Mouse (Mus musculus) ovary, adult 18-20 months (tissue): Measurements from ENCODE around the gene Tbc1d22a.

ENCODE experiments used
- DNase-seq: peaks from one replicate; pipeline ENCODE4 v3.0.0; 2022; ENCODE audit warnings: low spot score, mixed read lengths

Tbc1d22a gene

GRCm38 (mm10) chr15:86506666-86507065, 292.4 kb downstream of the Tbc1d22a start:
- no peak for DNase-seq

GRCm38 (mm10) chr15:86507546-86507945, 293.3 kb downstream of the Tbc1d22a start:
- DNase-seq = no peak

- no peak for DNase-seq
Observed at GRCm38 (mm10) chr15:86508406-86509176, 294.3 kb downstream of the Tbc1d22a start.

GRCm38 (mm10) chr15:86509601-86510000, 295.3 kb downstream of the Tbc1d22a start:
- DNase-seq = no peak

GRCm38 (mm10) chr15:86511181-86511580, 296.9 kb downstream of the Tbc1d22a start:
- no peak for DNase-seq

- no peak for DNase-seq
Observed at GRCm38 (mm10) chr15:86513336-86513735, 299.1 kb downstream of the Tbc1d22a start.

GRCm38 (mm10) chr15:86520201-86520600, 305.9 kb downstream of the Tbc1d22a start:
- no peak for DNase-seq

- no peak for DNase-seq
Observed at GRCm38 (mm10) chr15:86535356-86535755, 321.1 kb downstream of the Tbc1d22a start.

- DNase-seq = no peak
Observed at GRCm38 (mm10) chr15:86542371-86542770, 328.1 kb downstream of the Tbc1d22a start.

- DNase-seq = no peak
Observed at GRCm38 (mm10) chr15:86544122-86544795, 330.0 kb downstream of the Tbc1d22a start.
